Mouse (Mus musculus) kidney, adult 2 months (tissue): Measurements from ENCODE around the gene Mien1. TPM values are rescaled to one million over a fixed set of nuclear protein-coding genes. Genes with fewer than 3 reads are reported as not detected.
A peak's percentile ranks its signal among the peaks of the same experiment; 100 is the strongest.

ENCODE experiments used
- DNase-seq: peaks from one replicate; pipeline ENCODE4 v3.0.0; 2021
- H3K27ac ChIP-seq: fragments of 200-500 bp; 2 replicates; pipeline ENCODE4 v1.5.1; 2012; ENCODE audit warnings: low read depth, low read length, control low read depth, inconsistent platforms; ENCODE audit not compliant: insufficient read depth
- H3K27me3 ChIP-seq: fragments of 200-500 bp; replicated peaks from 2 replicates; pipeline ENCODE4 v1.6.1; 2012; ENCODE audit warnings: mild to moderate bottlenecking, moderate library complexity, low read length, inconsistent platforms; ENCODE audit not compliant: control insufficient read depth, insufficient read depth
- H3K36me3 ChIP-seq: fragments of 200-500 bp; 2 replicates; pipeline ENCODE4 v1.6.1; 2012; ENCODE audit warnings: mild to moderate bottlenecking, moderate library complexity, low read length, inconsistent platforms; ENCODE audit not compliant: control insufficient read depth, insufficient read depth
- H3K4me1 ChIP-seq: fragments of 200-500 bp; 2 replicates; pipeline ENCODE4 v1.6.1; 2011; ENCODE audit warnings: low read length; ENCODE audit not compliant: control insufficient read depth, insufficient read depth
- H3K4me3 ChIP-seq: fragments of 200-500 bp; 2 replicates; pipeline ENCODE4 v1.5.1; 2011; ENCODE audit warnings: mild to moderate bottlenecking, low read depth, low read length, control low read depth; ENCODE audit not compliant: insufficient read depth
- CTCF ChIP-seq: fragments of 200-500 bp; conservative IDR thresholded peaks from 2 replicates; pipeline ENCODE4 v1.5.1; 2011; ENCODE audit warnings: low read depth, mild to moderate bottlenecking, control low read depth, low read length, moderate library complexity, mixed read lengths; ENCODE audit not compliant: insufficient read depth, insufficient read length
- POLR2A ChIP-seq: fragments of 200-500 bp; IDR thresholded peaks from one replicate; pipeline ENCODE4 v1.6.1; 2011; ENCODE audit warnings: low read depth, low read length, control low read depth
- WGBS: fragments of 180-500 bp; shearing (Covaris S2); methylation state at CpG from one replicate; pipeline ENCODE4 v1.1.7; 2018; 5-methylcytosine and 5-hydroxymethylcytosine counted together
- polyA plus RNA-seq: library from polyadenylated mRNA; depleted of rRNA; stranded (reverse); fragments of >200 nt; gene quantifications from 2 replicates; pipeline ENCODE4 v1.2.3, GENCODE M21; 2012

Gene Mien1
- polyA plus RNA-seq, 1 experiment = 179 TPM

GRCm38 (mm10) chr11:98397946-98398345, 40.8 kb downstream of the Mien1 start:
- no peak for DNase-seq
- no peak overlapping the region for H3K27ac ChIP-seq
- TF ChIP-seq POLR2A (no peak), CTCF (no peak)
- H3K36me3 ChIP-seq = no peaks in the 10 kb centered on the region
- 87% methylated on average over 7 of the region's 7 CpGs for WGBS
- H3K4me1 ChIP-seq = peaks cover 24% of the 10 kb centered on the region
- H3K4me3 ChIP-seq = no peak overlapping the region
- H3K27me3 ChIP-seq = no peaks in the 10 kb centered on the region

GRCm38 (mm10) chr11:98395041-98395440, 43.8 kb downstream of the Mien1 start:
- peak; percentile 87 for DNase-seq
- no peaks in the 10 kb centered on the region for H3K36me3 ChIP-seq
- H3K4me1 ChIP-seq = peaks cover 18% of the 10 kb centered on the region
- peak overlapping the region; percentile 70 for H3K27ac ChIP-seq
- no peak for TF ChIP-seq CTCF
- H3K27me3 ChIP-seq = no peaks in the 10 kb centered on the region
- H3K4me3 ChIP-seq = no peak overlapping the region
- 21% methylated on average over 4 of the region's 4 CpGs for WGBS

- H3K4me1 ChIP-seq = peaks cover 13% of the 10 kb centered on the region
- TF ChIP-seq CTCF = no peak
- no peak for TF ChIP-seq POLR2A
- H3K27me3 ChIP-seq = no peaks in the 10 kb centered on the region
- peak; percentile 58 for DNase-seq
- no peaks in the 10 kb centered on the region for H3K36me3 ChIP-seq
- no peak overlapping the region for H3K4me3 ChIP-seq
- WGBS = 32% methylated on average over 6 of the region's 6 CpGs
- H3K27ac ChIP-seq = no peak overlapping the region
Measured at GRCm38 (mm10) chr11:98394301-98394700, 44.5 kb downstream of the Mien1 start.

GRCm38 (mm10) chr11:98393317-98393716, 45.5 kb downstream of the Mien1 start:
- Histone ChIP-seq H3K4me1 (peaks cover 13% of the 10 kb centered on the region), H3K27me3 (no peaks in the 10 kb centered on the region), H3K27ac (no peak overlapping the region), H3K36me3 (no peaks in the 10 kb centered on the region), H3K4me3 (no peak overlapping the region)
- TF ChIP-seq CTCF (no peak), POLR2A (no peak)
- 78% methylated on average over 6 of the region's 6 CpGs for WGBS
- DNase-seq = no peak

DNA sequence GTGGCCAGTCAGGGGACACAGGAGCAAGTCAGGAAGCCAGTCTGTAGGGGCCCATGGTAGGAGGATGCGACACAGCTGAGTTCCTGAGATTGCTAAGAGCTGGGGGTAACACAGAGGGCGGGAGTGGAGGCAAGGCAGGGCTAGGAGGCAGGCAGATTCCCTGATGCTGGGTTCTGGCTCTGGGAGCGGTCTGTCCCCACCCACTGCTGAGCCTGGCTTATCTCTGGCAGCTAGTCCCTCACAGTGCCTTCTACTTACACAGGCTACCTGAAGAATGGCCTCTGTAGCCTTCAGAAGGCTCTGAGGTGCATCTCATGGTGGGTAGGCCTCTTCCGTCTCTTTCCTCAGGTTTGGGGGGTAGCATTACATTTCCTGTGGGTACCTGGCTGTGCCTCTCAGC, 46.1 kb downstream of the Mien1 start:
- Histone ChIP-seq H3K4me3 (no peak overlapping the region), H3K27me3 (no peaks in the 10 kb centered on the region), H3K27ac (no peak overlapping the region), H3K36me3 (no peaks in the 10 kb centered on the region), H3K4me1 (peaks cover 13% of the 10 kb centered on the region)
- TF ChIP-seq CTCF (no peak), POLR2A (no peak)
- whole genome bisulfite sequencing = 94% methylated on average over 4 of the region's 4 CpGs
- no peak for DNase-seq

- Histone ChIP-seq H3K36me3 (no peaks in the 10 kb centered on the region), H3K27me3 (no peaks in the 10 kb centered on the region), H3K4me1 (peaks cover 13% of the 10 kb centered on the region), H3K4me3 (no peak overlapping the region), H3K27ac (no peak overlapping the region)
- WGBS = 54% methylated on average over 7 of the region's 8 CpGs
- no peak for DNase-seq
- TF ChIP-seq POLR2A (no peak), CTCF (no peak)
Measured at GRCm38 (mm10) chr11:98392034-98392433, 46.8 kb downstream of the Mien1 start.

- WGBS = 83% methylated on average over 12 of the region's 12 CpGs
- no peaks in the 10 kb centered on the region for H3K27me3 ChIP-seq
- H3K27ac ChIP-seq = no peak overlapping the region
- DNase-seq = no peak
- H3K36me3 ChIP-seq = no peaks in the 10 kb centered on the region
- H3K4me3 ChIP-seq = no peak overlapping the region
- TF ChIP-seq CTCF (no peak), POLR2A (no peak)
- H3K4me1 ChIP-seq = peaks cover 11% of the 10 kb centered on the region
Measured at GRCm38 (mm10) chr11:98390141-98390540, 48.6 kb downstream of the Mien1 start.
